Mouse (Mus musculus): ENCODE measurements at regions not wholly inside any gene's neighbourhood (a gene's known extent, or its start where the extent isn't known, plus 50 kb on each side); places are given as distances from the start of the nearest gene placed in this dataset.

- no peak for DNase-seq
These were observed 133.0 kb downstream of the Bcas1 start for GRCm38 (mm10) chr2:170294657-170295056.

- DNase-seq: peak; percentile 57
These were observed 135.6 kb downstream of the Bcas1 start for GRCm38 (mm10) chr2:170291841-170292655.

GRCm38 (mm10) chr2:170289378-170289960 is 138.2 kb downstream of the Bcas1 start:
- no peak for DNase-seq

GRCm38 (mm10) chr2:170288787-170289186 is 138.9 kb downstream of the Bcas1 start:
- no peak for DNase-seq

GRCm38 (mm10) chr2:170288196-170288595 is 139.4 kb downstream of the Bcas1 start:
- peak; percentile 44 for DNase-seq

GRCm38 (mm10) chr2:170287301-170287885 is 139.5 kb upstream of the Zfp217 start:
- DNase-seq: peak; percentile 11

- DNase-seq: no peak
These were observed 138.9 kb upstream of the Zfp217 start for GRCm38 (mm10) chr2:170286773-170287172.

GRCm38 (mm10) chr2:170282463-170282862 is 134.6 kb upstream of the Zfp217 start:
- no peak for DNase-seq

- no peak for DNase-seq
These were observed 133.6 kb upstream of the Zfp217 start for GRCm38 (mm10) chr2:170281311-170282008.

GRCm38 (mm10) chr2:170280733-170281132 is 132.8 kb upstream of the Zfp217 start:
- peak; percentile 36 for DNase-seq

GRCm38 (mm10) chr2:170277896-170278295 is 130.0 kb upstream of the Zfp217 start:
- DNase-seq: no peak

GRCm38 (mm10) chr2:170277182-170277767 is 129.4 kb upstream of the Zfp217 start:
- no peak for DNase-seq

GRCm38 (mm10) chr2:170275687-170276086 is 127.8 kb upstream of the Zfp217 start:
- DNase-seq: no peak

GRCm38 (mm10) chr2:170269926-170270577 is 122.1 kb upstream of the Zfp217 start:
- no peak for DNase-seq

- DNase-seq: no peak
These were observed 120.2 kb upstream of the Zfp217 start for GRCm38 (mm10) chr2:170268080-170268479.

- DNase-seq: no peak
These were observed 119.2 kb upstream of the Zfp217 start for GRCm38 (mm10) chr2:170267152-170267551.

- peak; percentile 37 for DNase-seq
These were observed 118.7 kb upstream of the Zfp217 start for GRCm38 (mm10) chr2:170266407-170267101.

- no peak for DNase-seq
These were observed 115.7 kb upstream of the Zfp217 start for GRCm38 (mm10) chr2:170263594-170263993.

- no peak for DNase-seq
These were observed 113.3 kb upstream of the Zfp217 start for GRCm38 (mm10) chr2:170261191-170261590.

- no peak for DNase-seq
These were observed 112.0 kb upstream of the Zfp217 start for GRCm38 (mm10) chr2:170259662-170260457.

GRCm38 (mm10) chr2:170258367-170258766 is 110.5 kb upstream of the Zfp217 start:
- DNase-seq: no peak
